Mouse (Mus musculus) kidney, embryonic 16.5 days (tissue): Measurements from ENCODE around the gene Ngf. TPM values are rescaled to one million over a fixed set of nuclear protein-coding genes. Genes with fewer than 3 reads are reported as not detected.

ENCODE experiments used
- ATAC-seq: fragments of 200-750 bp; cut with Nextera tagmentation; 2 replicates; pipeline ENCODE4 v1.8.0; 2017; ENCODE audit warnings: moderate TSS enrichment; ENCODE audit not compliant: low FRiP score, low TSS enrichment
- H3K27ac ChIP-seq: fragments of 300-500 bp; sonication (generic); 2 replicates; pipeline ENCODE4 v1.5.1; 2014; ENCODE audit warnings: low read length
- H3K27me3 ChIP-seq: fragments of 300-500 bp; sonication (generic); 2 replicates; pipeline ENCODE4 v1.6.1; 2014; ENCODE audit warnings: low read length, control low read depth, mixed read lengths; ENCODE audit not compliant: insufficient read depth
- H3K36me3 ChIP-seq: fragments of 300-500 bp; sonication (generic); 2 replicates; pipeline ENCODE4 v1.6.1; 2014; ENCODE audit warnings: low read length, control low read depth, mixed read lengths; ENCODE audit not compliant: insufficient read depth
- H3K4me1 ChIP-seq: fragments of 300-500 bp; sonication (generic); 2 replicates; pipeline ENCODE4 v1.6.1; 2014; ENCODE audit warnings: low read length, control low read depth, mixed read lengths; ENCODE audit not compliant: insufficient read depth
- H3K4me2 ChIP-seq: fragments of 300-500 bp; sonication (generic); replicated peaks from 2 replicates; pipeline ENCODE4 v1.6.1; 2014; ENCODE audit warnings: low read depth, low read length
- H3K4me3 ChIP-seq: fragments of 300-500 bp; sonication (generic); 2 replicates; pipeline ENCODE4 v1.5.1; 2014; ENCODE audit warnings: mild to moderate bottlenecking, low read length
- H3K9ac ChIP-seq: fragments of 300-500 bp; sonication (generic); replicated peaks from 2 replicates; pipeline ENCODE4 v1.6.1; 2014; ENCODE audit warnings: low read length
- H3K9me3 ChIP-seq: fragments of 300-500 bp; sonication (generic); 2 replicates; pipeline ENCODE4 v1.6.1; 2016; ENCODE audit warnings: low read length, control low read depth
- WGBS: fragments of 180-500 bp; shearing (Covaris S2); extraction: QIAGEN DNeasy Blood & Tissue Kit; methylation state at CpG from one replicate; pipeline ENCODE4 v1.1.7; 2014; 5-methylcytosine and 5-hydroxymethylcytosine counted together
- polyA plus RNA-seq: library from polyadenylated mRNA; unstranded; fragments of >200 nt; fragmentation: Nextera tagmentation; extraction: Ambion mirVana; gene quantifications from 2 replicates; pipeline ENCODE4 v1.2.1, GENCODE M21; 2015

Gene Ngf
- polyA plus RNA-seq, 1 experiment from 2014 or later = 4.1 TPM

- H3K9me3 ChIP-seq = no peaks in the 10 kb centered on the region
- 58% methylated on average over 5 of the region's 5 CpGs for WGBS
- H3K4me2 ChIP-seq = 0 out of 2 replicates have a peak overlapping the region, but pooled peaks have one; percentile 72
- H3K4me3 ChIP-seq = no peak overlapping the region
- H3K27ac ChIP-seq = no peak overlapping the region
- H3K4me1 ChIP-seq = peaks cover 11% of the 10 kb centered on the region; the same call in 1 of the 2 replicates
- no peak overlapping the region for H3K9ac ChIP-seq
- H3K27me3 ChIP-seq = peaks cover 31% of the 10 kb centered on the region
- no peak for ATAC-seq
- no peaks in the 10 kb centered on the region for H3K36me3 ChIP-seq
Observed at GRCm38 (mm10) chr3:102471251-102471650, 1.5 kb downstream of the Ngf start.

GRCm38 (mm10) chr3:102471799-102472198, 2.1 kb downstream of the Ngf start:
- 36% methylated on average over 5 of the region's 5 CpGs for WGBS
- Histone ChIP-seq H3K27me3 (peaks cover 31% of the 10 kb centered on the region), H3K36me3 (no peaks in the 10 kb centered on the region), H3K4me2 (no peak overlapping the region), H3K9ac (no peak overlapping the region), H3K4me1 (peaks cover 11% of the 10 kb centered on the region; the same call in 1 of the 2 replicates), H3K27ac (no peak overlapping the region), H3K4me3 (no peak overlapping the region), H3K9me3 (no peaks in the 10 kb centered on the region)
- ATAC-seq = peak; percentile 26; the same call in 1 of the 2 replicates

- Histone ChIP-seq H3K27ac (no peak overlapping the region), H3K4me2 (no peak overlapping the region), H3K4me3 (no peak overlapping the region), H3K9ac (no peak overlapping the region), H3K36me3 (no peaks in the 10 kb centered on the region), H3K9me3 (no peaks in the 10 kb centered on the region), H3K4me1 (peaks cover 11% of the 10 kb centered on the region; the same call in 1 of the 2 replicates), H3K27me3 (peaks cover 16% of the 10 kb centered on the region)
- ATAC-seq = no peak
- 77% methylated on average over 15 of the region's 15 CpGs for WGBS
Observed at GRCm38 (mm10) chr3:102474275-102475155, 4.8 kb downstream of the Ngf start.

GRCm38 (mm10) chr3:102477917-102478694, 8.4 kb downstream of the Ngf start:
- ATAC-seq = no peak
- WGBS = 81% methylated on average over 12 of the region's 12 CpGs
- Histone ChIP-seq H3K36me3 (no peaks in the 10 kb centered on the region), H3K4me3 (no peak overlapping the region), H3K9ac (no peak overlapping the region), H3K27me3 (no peaks in the 10 kb centered on the region), H3K4me1 (no peaks in the 10 kb centered on the region), H3K4me2 (no peak overlapping the region), H3K9me3 (no peaks in the 10 kb centered on the region), H3K27ac (no peak overlapping the region)

GRCm38 (mm10) chr3:102490393-102491123, 20.8 kb downstream of the Ngf start:
- H3K4me2 ChIP-seq = no peak overlapping the region
- ATAC-seq = no peak
- WGBS = 59% methylated on average over 14 of the region's 14 CpGs

GRCm38 (mm10) chr3:102498113-102498512, 28.4 kb downstream of the Ngf start:
- Histone ChIP-seq H3K4me3 (no peak overlapping the region), H3K27me3 (no peaks in the 10 kb centered on the region), H3K4me1 (no peaks in the 10 kb centered on the region), H3K9me3 (no peaks in the 10 kb centered on the region), H3K36me3 (no peaks in the 10 kb centered on the region), H3K27ac (no peak overlapping the region), H3K9ac (no peak overlapping the region), H3K4me2 (no peak overlapping the region)
- no peak for ATAC-seq
- 80% methylated on average over 7 of the region's 7 CpGs for WGBS

More at GRCm38 (mm10) chr3:102490393-102491123, 20.8 kb downstream of the Ngf start:
- Histone ChIP-seq H3K27ac (no peak overlapping the region), H3K27me3 (no peaks in the 10 kb centered on the region), H3K36me3 (no peaks in the 10 kb centered on the region), H3K4me1 (peaks cover 7% of the 10 kb centered on the region; the same call in 1 of the 2 replicates), H3K4me3 (no peak overlapping the region), H3K9ac (no peak overlapping the region), H3K9me3 (no peaks in the 10 kb centered on the region)

- H3K27me3 ChIP-seq = no peaks in the 10 kb centered on the region
Observed at GRCm38 (mm10) chr3:102498931-102499330, 29.2 kb downstream of the Ngf start.

GRCm38 (mm10) chr3:102500031-102500430, 30.3 kb downstream of the Ngf start:
- Histone ChIP-seq H3K9ac (no peak overlapping the region), H3K9me3 (no peaks in the 10 kb centered on the region), H3K4me3 (no peak overlapping the region), H3K4me1 (no peaks in the 10 kb centered on the region), H3K27ac (no peak overlapping the region), H3K36me3 (no peaks in the 10 kb centered on the region), H3K27me3 (no peaks in the 10 kb centered on the region), H3K4me2 (no peak overlapping the region)
- WGBS = 36% methylated on average over 2 of the region's 2 CpGs
- no peak for ATAC-seq

More at GRCm38 (mm10) chr3:102498931-102499330, 29.2 kb downstream of the Ngf start:
- no peak overlapping the region for H3K9ac ChIP-seq
- H3K4me1 ChIP-seq = no peaks in the 10 kb centered on the region
- H3K9me3 ChIP-seq = no peaks in the 10 kb centered on the region
- H3K4me2 ChIP-seq = no peak overlapping the region
- 82% methylated on average over 6 of the region's 6 CpGs for WGBS
- ATAC-seq = no peak
- H3K36me3 ChIP-seq = no peaks in the 10 kb centered on the region
- no peak overlapping the region for H3K27ac ChIP-seq
- no peak overlapping the region for H3K4me3 ChIP-seq

GRCm38 (mm10) chr3:102501186-102501585, 31.5 kb downstream of the Ngf start:
- no peaks in the 10 kb centered on the region for H3K36me3 ChIP-seq
- no peak overlapping the region for H3K4me2 ChIP-seq
- no peak for ATAC-seq
- no peak overlapping the region for H3K9ac ChIP-seq
- H3K9me3 ChIP-seq = no peaks in the 10 kb centered on the region
- no peak overlapping the region for H3K27ac ChIP-seq
- WGBS = 81% methylated on average over 4 of the region's 4 CpGs
- H3K4me3 ChIP-seq = no peak overlapping the region
- H3K4me1 ChIP-seq = no peaks in the 10 kb centered on the region
- no peaks in the 10 kb centered on the region for H3K27me3 ChIP-seq
